Mouse (Mus musculus) lung, adult 2 months (tissue): ENCODE measurements around the gene Arl9.

Experiments
- CTCF ChIP-seq: fragments of 200-500 bp; IDR thresholded peaks from 2 replicates; pipeline ENCODE4 v1.5.1; 2011; ENCODE audit warnings: mild to moderate bottlenecking, low read length, control low read depth; ENCODE audit not compliant: insufficient read depth
- POLR2A ChIP-seq: fragments of 200-500 bp; IDR thresholded peaks from 2 replicates; pipeline ENCODE4 v1.6.1; 2011; ENCODE audit warnings: low read depth, mild to moderate bottlenecking, control low read depth, low read length, borderline replicate concordance; ENCODE audit errors: extremely low read depth

DNA sequence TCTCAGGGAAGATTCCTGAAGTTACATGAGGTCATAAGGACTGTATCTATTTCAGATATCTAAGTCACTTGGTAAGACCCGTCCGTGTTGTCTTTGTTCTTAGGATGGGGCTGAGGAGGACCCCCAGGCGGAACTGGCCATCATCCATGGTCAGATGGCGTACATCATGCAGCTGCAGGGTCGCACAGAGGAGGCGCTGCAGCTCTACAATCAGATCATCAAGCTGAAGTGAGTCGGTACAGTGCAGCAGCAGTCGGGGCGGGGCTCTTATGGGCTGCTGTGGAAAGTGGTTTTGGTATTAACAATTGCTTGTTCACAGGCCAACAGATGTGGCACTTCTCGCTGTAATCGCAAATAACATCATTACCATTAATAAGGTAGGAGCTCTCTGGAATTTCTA is 19.8 kb upstream of the Arl9 start:
- TF ChIP-seq POLR2A (no peak), CTCF (no peak)
